Mouse (Mus musculus) hindbrain, embryonic 12.5 days (tissue): ENCODE measurements around the gene Rhot1. TPM values are rescaled to one million over a fixed set of nuclear protein-coding genes. Genes with fewer than 3 reads are reported as not detected.

Experiments used
- ATAC-seq: fragments of 200-750 bp; cut with Nextera tagmentation; 2 replicates; pipeline ENCODE4 v1.8.0; 2017; ENCODE audit warnings: moderate TSS enrichment; ENCODE audit not compliant: low FRiP score
- H3K27ac ChIP-seq: fragments of 300-500 bp; sonication (generic); 2 replicates; pipeline ENCODE4 v1.5.1; 2016; ENCODE audit warnings: mild to moderate bottlenecking
- H3K27me3 ChIP-seq: fragments of 300-500 bp; sonication (generic); 2 replicates; pipeline ENCODE4 v1.6.1; 2016; ENCODE audit warnings: mild to moderate bottlenecking
- H3K36me3 ChIP-seq: fragments of 300-500 bp; sonication (generic); 2 replicates; pipeline ENCODE4 v1.6.1; 2016; ENCODE audit warnings: mild to moderate bottlenecking
- H3K4me1 ChIP-seq: fragments of 300-500 bp; sonication (generic); 2 replicates; pipeline ENCODE4 v1.6.1; 2016
- H3K4me2 ChIP-seq: fragments of 300-500 bp; sonication (generic); replicated peaks from 2 replicates; pipeline ENCODE4 v1.6.1; 2016; ENCODE audit warnings: mild to moderate bottlenecking
- H3K4me3 ChIP-seq: fragments of 300-500 bp; sonication (generic); 2 replicates; pipeline ENCODE4 v1.5.1; 2016; ENCODE audit warnings: mild to moderate bottlenecking
- H3K9ac ChIP-seq: fragments of 300-500 bp; sonication (generic); 2 replicates; pipeline ENCODE4 v1.6.1; 2016; ENCODE audit warnings: mild to moderate bottlenecking, moderate library complexity
- H3K9me3 ChIP-seq: fragments of 300-500 bp; sonication (generic); replicated peaks from 2 replicates; pipeline ENCODE4 v1.6.1; 2016; ENCODE audit warnings: mild to moderate bottlenecking
- WGBS: fragments of 180-500 bp; shearing (Covaris S2); methylation state at CpG from one replicate; pipeline ENCODE4 v1.1.7; 2016; 5-methylcytosine and 5-hydroxymethylcytosine counted together
- polyA plus RNA-seq: library from polyadenylated mRNA; unstranded; fragments of >200 nt; fragmentation: Nextera tagmentation; extraction: Ambion mirVana; gene quantifications from 2 replicates; pipeline ENCODE4 v1.2.1, GENCODE M21; 2016

The Rhot1 gene
- polyA plus RNA-seq, 1 experiment from 2014 or later, result 70.8 TPM

- H3K36me3 ChIP-seq, result peaks cover 43% of the 10 kb centered on the region
Measured at GRCm38 (mm10) chr11:80264137-80264536, 55.3 kb downstream of the Rhot1 start.

GRCm38 (mm10) chr11:80271096-80271495 lies 62.3 kb downstream of the Rhot1 start:
- H3K27me3 ChIP-seq, result no peaks in the 10 kb centered on the region
- no peak overlapping the region for H3K27ac ChIP-seq
- no peaks in the 10 kb centered on the region for H3K4me1 ChIP-seq
- no peak overlapping the region for H3K4me3 ChIP-seq
- no peak for ATAC-seq
- no peak overlapping the region for H3K9ac ChIP-seq
- WGBS, result 91% methylated on average over 5 of the region's 5 CpGs
- no peaks in the 10 kb centered on the region for H3K9me3 ChIP-seq
- H3K36me3 ChIP-seq, result peaks cover 11% of the 10 kb centered on the region
- no peak overlapping the region for H3K4me2 ChIP-seq

More at GRCm38 (mm10) chr11:80264137-80264536, 55.3 kb downstream of the Rhot1 start:
- H3K27ac ChIP-seq, result no peak overlapping the region
- no peaks in the 10 kb centered on the region for H3K27me3 ChIP-seq
- no peaks in the 10 kb centered on the region for H3K9me3 ChIP-seq
- WGBS, result 94% methylated on average over 8 of the region's 8 CpGs
- no peak overlapping the region for H3K9ac ChIP-seq
- H3K4me2 ChIP-seq, result no peak overlapping the region
- no peak for ATAC-seq
- H3K4me1 ChIP-seq, result no peaks in the 10 kb centered on the region
- no peak overlapping the region for H3K4me3 ChIP-seq

GRCm38 (mm10) chr11:80275011-80275410 lies 66.2 kb downstream of the Rhot1 start:
- H3K4me2 ChIP-seq, result no peak overlapping the region
- WGBS, result 63% methylated on average over 3 of the region's 3 CpGs
- no peak for ATAC-seq
- no peaks in the 10 kb centered on the region for H3K4me1 ChIP-seq
- no peak overlapping the region for H3K4me3 ChIP-seq
- H3K27ac ChIP-seq, result no peak overlapping the region
- no peaks in the 10 kb centered on the region for H3K27me3 ChIP-seq
- no peaks in the 10 kb centered on the region for H3K9me3 ChIP-seq
- H3K36me3 ChIP-seq, result no peaks in the 10 kb centered on the region
- H3K9ac ChIP-seq, result no peak overlapping the region

- ATAC-seq, result no peak
- H3K4me3 ChIP-seq, result no peak overlapping the region
- H3K27ac ChIP-seq, result no peak overlapping the region
- WGBS, result 74% methylated on average over 2 of the region's 2 CpGs
- H3K27me3 ChIP-seq, result no peaks in the 10 kb centered on the region
- H3K9ac ChIP-seq, result no peak overlapping the region
- H3K4me1 ChIP-seq, result no peaks in the 10 kb centered on the region
- H3K36me3 ChIP-seq, result no peaks in the 10 kb centered on the region
- H3K9me3 ChIP-seq, result no peaks in the 10 kb centered on the region
- no peak overlapping the region for H3K4me2 ChIP-seq
Measured at GRCm38 (mm10) chr11:80278054-80278453, 69.2 kb downstream of the Rhot1 start.

- no peak for ATAC-seq
- Histone ChIP-seq H3K9ac (no peak overlapping the region), H3K9me3 (no peaks in the 10 kb centered on the region), H3K4me3 (no peak overlapping the region), H3K27me3 (no peaks in the 10 kb centered on the region), H3K27ac (no peak overlapping the region), H3K36me3 (no peaks in the 10 kb centered on the region), H3K4me1 (peaks cover 5% of the 10 kb centered on the region; the same call in 1 of the 2 replicates), H3K4me2 (no peak overlapping the region)
- WGBS, result 73% methylated on average over 3 of the region's 3 CpGs
Measured at GRCm38 (mm10) chr11:80283786-80284185, 75.0 kb downstream of the Rhot1 start.

GRCm38 (mm10) chr11:80284641-80285040 lies 75.8 kb downstream of the Rhot1 start:
- H3K36me3 ChIP-seq, result no peaks in the 10 kb centered on the region
- H3K4me3 ChIP-seq, result no peak overlapping the region
- no peak overlapping the region for H3K27ac ChIP-seq
- H3K4me1 ChIP-seq, result peaks cover 9% of the 10 kb centered on the region
- H3K4me2 ChIP-seq, result no peak overlapping the region
- 53% methylated on average over 6 of the region's 6 CpGs for WGBS
- no peaks in the 10 kb centered on the region for H3K9me3 ChIP-seq
- H3K27me3 ChIP-seq, result no peaks in the 10 kb centered on the region
- no peak for ATAC-seq
- no peak overlapping the region for H3K9ac ChIP-seq

GRCm38 (mm10) chr11:80287150-80287549 lies 78.3 kb downstream of the Rhot1 start:
- no peak for ATAC-seq
- H3K27me3 ChIP-seq, result no peaks in the 10 kb centered on the region
- no peak overlapping the region for H3K27ac ChIP-seq
- WGBS, result 14% methylated on average over 5 of the region's 5 CpGs
- H3K4me2 ChIP-seq, result no peak overlapping the region
- H3K9me3 ChIP-seq, result no peaks in the 10 kb centered on the region
- H3K4me1 ChIP-seq, result peaks cover 21% of the 10 kb centered on the region
- no peak overlapping the region for H3K4me3 ChIP-seq
- H3K36me3 ChIP-seq, result no peaks in the 10 kb centered on the region
- no peak overlapping the region for H3K9ac ChIP-seq

- no peaks in the 10 kb centered on the region for H3K36me3 ChIP-seq
- H3K4me1 ChIP-seq, result peaks cover 24% of the 10 kb centered on the region
- peak overlapping the region; percentile 56 for H3K4me2 ChIP-seq
- peak overlapping the region; percentile 30 for H3K4me3 ChIP-seq
- ATAC-seq, result peak; percentile 78
- H3K27ac ChIP-seq, result peak overlapping the region; percentile 90
- peaks cover 5% of the 10 kb centered on the region; the same call in 1 of the 2 replicates for H3K27me3 ChIP-seq
- H3K9ac ChIP-seq, result peak overlapping the region; percentile 5
- WGBS, result 1% methylated on average over 23 of the region's 23 CpGs
- H3K9me3 ChIP-seq, result no peaks in the 10 kb centered on the region
Measured at GRCm38 (mm10) chr11:80289701-80290445, 81.1 kb downstream of the Rhot1 start.

- WGBS, result 74% methylated on average over 2 of the region's 2 CpGs
- peaks cover 8% of the 10 kb centered on the region for H3K27me3 ChIP-seq
- no peak overlapping the region for H3K4me2 ChIP-seq
- H3K9me3 ChIP-seq, result no peaks in the 10 kb centered on the region
- H3K36me3 ChIP-seq, result no peaks in the 10 kb centered on the region
- H3K4me1 ChIP-seq, result peaks cover 28% of the 10 kb centered on the region
- ATAC-seq, result no peak
- no peak overlapping the region for H3K27ac ChIP-seq
- no peak overlapping the region for H3K9ac ChIP-seq
- H3K4me3 ChIP-seq, result no peak overlapping the region
Measured at GRCm38 (mm10) chr11:80291004-80291403, 82.2 kb downstream of the Rhot1 start.

- H3K4me2 ChIP-seq, result no peak overlapping the region
- no peak overlapping the region for H3K9ac ChIP-seq
- H3K4me3 ChIP-seq, result no peak overlapping the region
- no peaks in the 10 kb centered on the region for H3K9me3 ChIP-seq
- no peaks in the 10 kb centered on the region for H3K36me3 ChIP-seq
- ATAC-seq, result peak; percentile 72
- peaks cover 16% of the 10 kb centered on the region for H3K27me3 ChIP-seq
- peak overlapping the region; percentile 87 for H3K27ac ChIP-seq
- H3K4me1 ChIP-seq, result peaks cover 28% of the 10 kb centered on the region
- 28% methylated on average over 7 of the region's 7 CpGs for WGBS
Measured at GRCm38 (mm10) chr11:80292463-80292862, 83.6 kb downstream of the Rhot1 start.

- H3K27ac ChIP-seq, result no peak overlapping the region
- H3K36me3 ChIP-seq, result no peaks in the 10 kb centered on the region
- no peak for ATAC-seq
- no peak overlapping the region for H3K9ac ChIP-seq
- H3K9me3 ChIP-seq, result no peaks in the 10 kb centered on the region
- H3K4me3 ChIP-seq, result no peak overlapping the region
- H3K4me1 ChIP-seq, result peaks cover 33% of the 10 kb centered on the region
- no peak overlapping the region for H3K4me2 ChIP-seq
- 22% methylated on average over 9 of the region's 9 CpGs for WGBS
- H3K27me3 ChIP-seq, result peaks cover 27% of the 10 kb centered on the region
Measured at GRCm38 (mm10) chr11:80295066-80295465, 86.2 kb downstream of the Rhot1 start.

GRCm38 (mm10) chr11:80295785-80296184 lies 87.0 kb downstream of the Rhot1 start:
- Histone ChIP-seq H3K27ac (no peak overlapping the region), H3K9ac (no peak overlapping the region), H3K27me3 (peaks cover 27% of the 10 kb centered on the region), H3K36me3 (no peaks in the 10 kb centered on the region), H3K9me3 (no peaks in the 10 kb centered on the region), H3K4me3 (no peak overlapping the region), H3K4me1 (peaks cover 30% of the 10 kb centered on the region), H3K4me2 (no peak overlapping the region)
- ATAC-seq, result no peak
- 35% methylated on average over 14 of the region's 14 CpGs for WGBS
